Mouse (Mus musculus): ENCODE data around the gene Cacna1d.

DNA sequence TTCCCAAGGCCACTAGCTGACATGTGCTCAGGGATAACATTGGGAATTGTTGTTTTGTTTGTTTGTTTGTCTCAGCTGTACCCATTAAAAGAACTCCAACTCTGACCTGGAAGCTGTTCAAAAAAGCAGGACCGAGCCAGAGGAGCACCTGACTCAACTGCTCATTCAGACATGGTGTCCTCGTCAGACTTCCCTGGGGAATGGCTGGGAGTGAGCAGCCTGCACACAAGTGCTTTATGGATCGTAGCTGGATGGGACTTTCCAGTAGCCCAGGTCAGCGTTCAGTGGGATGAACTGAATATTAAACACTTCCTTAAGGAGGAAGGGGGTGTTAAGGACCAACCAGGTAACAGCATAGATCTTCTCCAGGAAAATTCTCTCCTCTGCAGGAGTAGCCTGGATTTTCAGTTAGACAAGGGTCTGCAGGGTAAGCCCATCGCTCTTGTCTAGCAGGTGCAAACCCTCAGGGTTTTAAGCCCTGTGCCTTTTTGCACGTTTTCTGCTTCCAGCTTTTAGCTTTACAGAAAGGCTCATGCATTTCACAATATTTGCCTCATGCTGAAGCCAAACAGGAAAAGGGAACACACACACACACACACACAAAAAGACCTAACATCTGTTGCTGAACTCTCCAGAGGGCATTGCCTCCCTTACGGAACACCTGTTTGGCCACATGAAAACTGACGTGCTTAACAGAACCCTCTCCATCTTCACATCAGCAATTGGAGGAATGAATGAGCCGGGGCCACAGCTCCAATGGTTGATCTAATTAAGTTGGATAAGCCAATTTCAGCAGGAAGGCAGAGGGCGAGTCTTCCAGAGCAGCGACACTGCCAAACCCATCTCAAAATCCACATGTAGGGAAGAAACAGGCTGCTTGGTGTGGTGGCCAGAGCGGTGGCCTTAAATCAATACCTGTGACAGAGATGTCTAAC is 318.2 kb downstream of the Cacna1d start:
- TF ChIP-seq EP300 (IDR thresholded peaks at IDR 0.05; ENCODE audit: low read depth), result no peak
- no peak for TF ChIP-seq CTCF (IDR thresholded peaks at IDR 0.05; ENCODE audit: low read depth)

All from liver, postnatal 0 days (tissue).